Mouse (Mus musculus): ENCODE data around the gene Pgpep1.

GRCm38 (mm10) chr8:70607898-70608748 is 52.1 kb downstream of the Pgpep1 start:
- TF ChIP-seq CTCF (IDR thresholded peaks at IDR 0.05; ENCODE audit: low read depth, low read length) (no peak), GATA1 (IDR thresholded peaks at IDR 0.05; ENCODE audit: borderline replicate concordance, low read length) (no peak), GATA2 (IDR thresholded peaks at IDR 0.05; ENCODE audit: borderline replicate concordance, low read depth, low read length) (no peak), POLR2AphosphoS5 (IDR thresholded peaks at IDR 0.05; ENCODE audit: insufficient replicate concordance, low read depth, low read length) (no peak)

All from G1E (cell line).